Mouse (Mus musculus): Measurements from ENCODE around the gene Dgki. TPM values are rescaled to one million over a fixed set of nuclear protein-coding genes. Genes with fewer than 3 reads are reported as not detected.
A peak's percentile ranks its signal among the peaks of the same experiment; 100 is the strongest.

The Dgki gene
- polyA plus RNA-seq, 1 experiment from 2014 or later: 0.88 TPM

- Histone ChIP-seq H3K4me3 (ENCODE audit: control insufficient read depth in 1 of 2, insufficient read depth in 1 of 2, low read depth in 1 of 2, low read length in 2 of 2) (no peak overlapping the region), H3K36me3 (ENCODE audit: control insufficient read depth, insufficient read depth, low read length) (no peaks in the 10 kb centered on the region), H3K4me2 (ENCODE audit: low read length) (no peak overlapping the region), H3K4me1 (ENCODE audit: control insufficient read depth in 2 of 2, insufficient read depth in 2 of 2, low read length in 2 of 2) (peaks cover 2 to 8% of the 10 kb centered on the region in 2 experiments), H3K27ac (replicated peaks in 1 of 2; ENCODE audit: control insufficient read depth in 1 of 2, insufficient read depth in 1 of 2, low read depth in 2 of 2, low read length in 2 of 2) (no peak overlapping the region), H3K9me3 (ENCODE audit: control insufficient read depth, low read length) (no peaks in the 10 kb centered on the region), H3K27me3 (ENCODE audit: control insufficient read depth, insufficient read depth, low read length) (no peaks in the 10 kb centered on the region), H3K9ac (ENCODE audit: low read length) (no peak overlapping the region)
- ATAC-seq (ENCODE audit: insufficient number of reproducible peaks, insufficient read depth, low FRiP score, low read depth): no peak
Measured at GRCm38 (mm10) chr6:36841174-36841573, 458.8 kb downstream of the Dgki start.

DNA sequence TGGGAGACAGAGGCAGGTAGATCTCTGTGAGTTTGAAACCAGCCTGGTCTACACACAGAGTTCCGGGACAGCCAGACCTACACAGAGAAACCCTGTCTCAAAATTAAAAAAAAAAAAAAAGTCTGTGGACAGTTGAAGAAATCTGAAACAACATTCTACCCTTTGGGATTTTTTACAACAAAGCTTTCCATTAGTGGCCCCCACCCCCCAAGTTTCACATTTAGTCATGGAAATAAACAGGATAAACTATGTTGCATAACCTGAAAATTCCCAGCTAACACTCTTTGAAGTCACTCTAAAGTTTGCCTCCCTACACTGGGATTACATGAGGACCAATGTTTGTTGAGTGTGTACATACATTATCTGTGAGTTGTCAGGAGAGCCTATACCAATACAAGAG lies 461.2 kb downstream of the Dgki start:
- no peak for ATAC-seq (ENCODE audit: insufficient number of reproducible peaks, insufficient read depth, low FRiP score, low read depth)
- Histone ChIP-seq H3K9ac (ENCODE audit: low read length) (no peak overlapping the region), H3K36me3 (ENCODE audit: control insufficient read depth, insufficient read depth, low read length) (no peaks in the 10 kb centered on the region), H3K4me2 (ENCODE audit: low read length) (no peak overlapping the region), H3K4me1 (ENCODE audit: control insufficient read depth in 2 of 2, insufficient read depth in 2 of 2, low read length in 2 of 2) (peaks cover 2 to 8% of the 10 kb centered on the region in 2 experiments), H3K9me3 (ENCODE audit: control insufficient read depth, low read length) (no peaks in the 10 kb centered on the region), H3K4me3 (ENCODE audit: control insufficient read depth in 1 of 2, insufficient read depth in 1 of 2, low read depth in 1 of 2, low read length in 2 of 2) (no peak overlapping the region), H3K27me3 (ENCODE audit: control insufficient read depth, insufficient read depth, low read length) (no peaks in the 10 kb centered on the region), H3K27ac (replicated peaks in 1 of 2; ENCODE audit: control insufficient read depth in 1 of 2, insufficient read depth in 1 of 2, low read depth in 2 of 2, low read length in 2 of 2) (no peak overlapping the region)
- WGBS: 93% methylated on average over 1 of the region's 1 CpGs

DNA sequence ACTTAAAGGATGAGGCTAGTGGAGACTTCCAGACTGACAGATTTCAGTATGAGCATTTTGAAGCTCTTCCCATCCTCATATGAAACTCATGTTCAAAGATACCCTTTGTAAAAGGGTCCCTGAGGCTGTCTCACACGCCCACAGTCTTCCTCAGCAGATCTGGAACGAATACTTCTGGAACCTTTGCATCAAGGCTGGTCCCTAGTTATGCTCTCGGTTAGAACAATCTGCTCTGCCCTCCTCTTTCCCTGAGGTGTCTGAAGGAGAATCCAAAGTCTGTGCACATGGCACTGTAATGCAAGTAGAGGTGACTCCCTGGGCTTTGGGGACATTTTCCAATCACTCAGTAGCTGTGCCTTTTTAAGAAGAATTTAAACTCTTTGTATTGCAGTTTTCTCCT lies 464.6 kb downstream of the Dgki start:
- no peak overlapping the region for H3K4me2 ChIP-seq (ENCODE audit: low read length)
- WGBS: 76% methylated on average over 3 of the region's 3 CpGs
- no peak for ATAC-seq (ENCODE audit: insufficient number of reproducible peaks, insufficient read depth, low FRiP score, low read depth)
- no peaks in the 10 kb centered on the region for H3K4me1 ChIP-seq (ENCODE audit: control insufficient read depth in 2 of 2, insufficient read depth in 2 of 2, low read length in 2 of 2)
- no peaks in the 10 kb centered on the region for H3K27me3 ChIP-seq (ENCODE audit: control insufficient read depth, insufficient read depth, low read length)
- H3K9ac ChIP-seq (ENCODE audit: low read length): no peak overlapping the region
- H3K36me3 ChIP-seq (ENCODE audit: control insufficient read depth, insufficient read depth, low read length): no peaks in the 10 kb centered on the region
- no peak overlapping the region for H3K27ac ChIP-seq (replicated peaks in 1 of 2; ENCODE audit: control insufficient read depth in 1 of 2, insufficient read depth in 1 of 2, low read depth in 2 of 2, low read length in 2 of 2)
- H3K9me3 ChIP-seq (ENCODE audit: control insufficient read depth, low read length): no peaks in the 10 kb centered on the region
- H3K4me3 ChIP-seq (ENCODE audit: control insufficient read depth in 1 of 2, insufficient read depth in 1 of 2, low read depth in 1 of 2, low read length in 2 of 2): no peak overlapping the region

DNA sequence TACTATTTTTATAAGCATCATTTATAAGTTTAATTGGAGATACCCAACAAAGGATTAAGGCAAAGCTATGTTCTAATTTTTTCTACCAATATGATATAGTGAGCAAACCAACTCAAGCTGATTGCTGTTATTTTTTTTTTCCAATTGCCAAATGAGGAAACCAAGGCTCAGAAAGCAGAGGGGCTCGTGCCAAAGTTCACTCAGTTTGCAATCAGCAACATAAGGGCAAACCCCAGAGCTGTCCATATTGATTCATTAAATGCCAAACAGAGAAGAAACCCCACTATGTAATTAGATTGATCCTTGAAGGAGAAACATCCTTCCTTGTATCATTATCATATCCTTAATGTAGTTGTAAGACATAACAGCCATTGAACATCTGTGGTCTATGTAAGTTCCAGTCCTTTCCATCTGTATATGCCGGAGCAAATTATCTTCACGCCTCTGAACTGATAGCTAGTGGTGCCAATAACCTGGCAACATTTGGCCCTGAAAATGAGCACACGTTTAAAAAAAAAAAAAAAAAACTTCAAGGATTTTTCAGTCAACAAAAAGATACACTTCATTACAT lies 465.2 kb downstream of the Dgki start:
- Histone ChIP-seq H3K9me3 (ENCODE audit: control insufficient read depth, low read length) (no peaks in the 10 kb centered on the region), H3K4me2 (ENCODE audit: low read length) (no peak overlapping the region), H3K27me3 (ENCODE audit: control insufficient read depth, insufficient read depth, low read length) (no peaks in the 10 kb centered on the region), H3K9ac (ENCODE audit: low read length) (no peak overlapping the region), H3K4me3 (ENCODE audit: control insufficient read depth in 1 of 2, insufficient read depth in 1 of 2, low read depth in 1 of 2, low read length in 2 of 2) (no peak overlapping the region), H3K36me3 (ENCODE audit: control insufficient read depth, insufficient read depth, low read length) (no peaks in the 10 kb centered on the region), H3K27ac (replicated peaks in 1 of 2; ENCODE audit: control insufficient read depth in 1 of 2, insufficient read depth in 1 of 2, low read depth in 2 of 2, low read length in 2 of 2) (no peak overlapping the region), H3K4me1 (ENCODE audit: control insufficient read depth in 2 of 2, insufficient read depth in 2 of 2, low read length in 2 of 2) (no peaks in the 10 kb centered on the region)
- ATAC-seq (ENCODE audit: insufficient number of reproducible peaks, insufficient read depth, low FRiP score, low read depth): no peak
- WGBS: 84% methylated on average over 4 of the region's 4 CpGs

GRCm38 (mm10) chr6:36832681-36833080 lies 467.3 kb downstream of the Dgki start:
- Histone ChIP-seq H3K4me2 (ENCODE audit: low read length) (no peak overlapping the region), H3K9ac (ENCODE audit: low read length) (no peak overlapping the region), H3K27ac (replicated peaks in 1 of 2; ENCODE audit: control insufficient read depth in 1 of 2, insufficient read depth in 1 of 2, low read depth in 2 of 2, low read length in 2 of 2) (no peak overlapping the region), H3K36me3 (ENCODE audit: control insufficient read depth, insufficient read depth, low read length) (no peaks in the 10 kb centered on the region), H3K4me1 (ENCODE audit: control insufficient read depth in 2 of 2, insufficient read depth in 2 of 2, low read length in 2 of 2) (no peaks in the 10 kb centered on the region), H3K4me3 (ENCODE audit: control insufficient read depth in 1 of 2, insufficient read depth in 1 of 2, low read depth in 1 of 2, low read length in 2 of 2) (no peak overlapping the region), H3K9me3 (ENCODE audit: control insufficient read depth, low read length) (no peaks in the 10 kb centered on the region), H3K27me3 (ENCODE audit: control insufficient read depth, insufficient read depth, low read length) (no peaks in the 10 kb centered on the region)
- 78% methylated on average over 4 of the region's 4 CpGs for WGBS
- ATAC-seq (ENCODE audit: insufficient number of reproducible peaks, insufficient read depth, low FRiP score, low read depth): no peak

DNA sequence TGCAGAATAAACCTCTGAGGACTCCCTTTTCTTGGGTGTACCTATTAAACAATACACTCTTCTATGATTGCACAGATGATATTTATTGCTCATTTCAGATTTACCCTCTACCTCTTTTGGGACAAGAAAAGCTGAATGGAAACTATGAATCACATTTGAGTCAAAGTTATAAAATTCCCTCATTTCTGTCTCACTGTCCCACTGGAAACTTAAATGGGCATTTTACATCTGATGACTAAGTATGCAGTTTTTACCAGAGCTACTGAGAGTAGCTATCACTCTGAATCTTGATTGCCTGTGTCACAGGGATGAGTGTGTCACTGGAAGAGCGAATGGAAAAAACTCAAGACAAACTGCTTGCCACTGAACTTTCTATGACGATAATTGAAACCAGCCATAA lies 467.8 kb downstream of the Dgki start:
- Histone ChIP-seq H3K27ac (replicated peaks in 1 of 2; ENCODE audit: control insufficient read depth in 1 of 2, insufficient read depth in 1 of 2, low read depth in 2 of 2, low read length in 2 of 2) (no peak overlapping the region), H3K36me3 (ENCODE audit: control insufficient read depth, insufficient read depth, low read length) (no peaks in the 10 kb centered on the region), H3K4me2 (ENCODE audit: low read length) (no peak overlapping the region), H3K4me3 (ENCODE audit: control insufficient read depth in 1 of 2, insufficient read depth in 1 of 2, low read depth in 1 of 2, low read length in 2 of 2) (no peak overlapping the region), H3K9ac (ENCODE audit: low read length) (no peak overlapping the region), H3K4me1 (ENCODE audit: control insufficient read depth in 2 of 2, insufficient read depth in 2 of 2, low read length in 2 of 2) (no peaks in the 10 kb centered on the region), H3K27me3 (ENCODE audit: control insufficient read depth, insufficient read depth, low read length) (no peaks in the 10 kb centered on the region), H3K9me3 (ENCODE audit: control insufficient read depth, low read length) (no peaks in the 10 kb centered on the region)
- WGBS: 64% methylated on average over 2 of the region's 2 CpGs
- ATAC-seq (ENCODE audit: insufficient number of reproducible peaks, insufficient read depth, low FRiP score, low read depth): no peak

DNA sequence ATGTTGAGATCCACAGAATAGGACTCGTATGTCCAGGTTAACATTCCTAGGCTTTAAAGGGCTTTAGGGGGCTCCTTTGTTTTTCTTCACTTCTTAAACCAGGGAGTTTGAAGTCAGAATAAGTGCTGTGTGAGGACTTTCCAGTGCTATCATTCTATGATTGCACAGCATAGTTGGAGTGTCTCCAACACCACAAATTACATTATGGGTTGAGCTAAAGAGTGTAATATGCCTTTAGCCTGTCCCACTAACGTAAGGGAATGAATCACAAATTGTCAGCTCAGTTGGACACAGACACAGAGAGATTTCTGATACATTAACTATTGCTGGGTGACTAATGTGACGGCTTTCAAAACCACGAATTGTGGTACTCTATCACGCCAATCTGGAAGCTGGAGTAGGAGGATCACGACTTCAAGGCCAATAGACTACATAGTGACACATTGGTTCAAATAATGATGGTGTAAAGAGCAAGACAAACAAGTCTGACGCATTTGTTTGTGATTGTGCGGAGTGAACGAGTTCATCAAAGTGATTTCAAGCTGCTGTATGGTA lies 469.5 kb downstream of the Dgki start:
- Histone ChIP-seq H3K9ac (ENCODE audit: low read length) (no peak overlapping the region), H3K27me3 (ENCODE audit: control insufficient read depth, insufficient read depth, low read length) (no peaks in the 10 kb centered on the region), H3K4me3 (ENCODE audit: control insufficient read depth in 1 of 2, insufficient read depth in 1 of 2, low read depth in 1 of 2, low read length in 2 of 2) (no peak overlapping the region), H3K9me3 (ENCODE audit: control insufficient read depth, low read length) (no peaks in the 10 kb centered on the region), H3K27ac (replicated peaks in 1 of 2; ENCODE audit: control insufficient read depth in 1 of 2, insufficient read depth in 1 of 2, low read depth in 2 of 2, low read length in 2 of 2) (no peak overlapping the region), H3K4me1 (ENCODE audit: control insufficient read depth in 2 of 2, insufficient read depth in 2 of 2, low read length in 2 of 2) (no peaks in the 10 kb centered on the region), H3K36me3 (ENCODE audit: control insufficient read depth, insufficient read depth, low read length) (no peaks in the 10 kb centered on the region), H3K4me2 (ENCODE audit: low read length) (no peak overlapping the region)
- 78% methylated on average over 9 of the region's 9 CpGs for WGBS
- ATAC-seq (ENCODE audit: insufficient number of reproducible peaks, insufficient read depth, low FRiP score, low read depth): no peak

DNA sequence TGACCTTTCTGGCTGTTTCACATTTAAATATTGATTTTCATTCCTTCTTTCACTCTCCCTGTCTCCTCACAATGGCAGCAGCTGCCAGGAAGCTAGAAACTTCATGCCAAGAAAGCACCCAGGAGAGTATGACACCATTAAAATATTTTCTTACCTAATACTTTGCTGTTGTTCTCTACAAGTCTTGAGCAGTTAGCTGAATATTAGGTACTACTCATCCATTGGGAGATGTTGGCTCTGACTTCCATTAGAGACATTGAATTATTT lies 480.3 kb downstream of the Dgki start:
- no peak overlapping the region for H3K4me3 ChIP-seq (ENCODE audit: control insufficient read depth in 1 of 2, insufficient read depth in 1 of 2, low read depth in 1 of 2, low read length in 2 of 2)
- no peak for ATAC-seq (ENCODE audit: insufficient number of reproducible peaks, insufficient read depth, low FRiP score, low read depth)
- H3K4me2 ChIP-seq (ENCODE audit: low read length): no peak overlapping the region
- H3K9me3 ChIP-seq (ENCODE audit: control insufficient read depth, low read length): peaks cover 6% of the 10 kb centered on the region; the same call in 1 of the 2 replicates
- no peaks in the 10 kb centered on the region for H3K36me3 ChIP-seq (ENCODE audit: control insufficient read depth, insufficient read depth, low read length)
- H3K4me1 ChIP-seq (ENCODE audit: control insufficient read depth in 2 of 2, insufficient read depth in 2 of 2, low read length in 2 of 2): peaks cover 0 to 15% of the 10 kb centered on the region in 2 experiments; a peak in 2 of 4 replicates
- peak overlapping the region; percentile 10 to 61; a peak in 3 of 4 replicates for H3K27ac ChIP-seq (replicated peaks in 1 of 2; ENCODE audit: control insufficient read depth in 1 of 2, insufficient read depth in 1 of 2, low read depth in 2 of 2, low read length in 2 of 2)
- no peaks in the 10 kb centered on the region for H3K27me3 ChIP-seq (ENCODE audit: control insufficient read depth, insufficient read depth, low read length)
- H3K9ac ChIP-seq (ENCODE audit: low read length): no peak overlapping the region
